Mouse (Mus musculus) heart, postnatal 10 days (tissue): Measurements from ENCODE around the gene Slc26a10. TPM values are rescaled to one million over a fixed set of nuclear protein-coding genes. Genes with fewer than 3 reads are reported as not detected.

ENCODE experiments used
- DNase-seq, 2 experiments: peaks; one replicate each; pipeline ENCODE4 v3.0.0; 2021
- intact Hi-C: fragments of 180-260 bp; cut with DNase I; formaldehyde crosslinking; loops from one replicate; pipeline ENCODE4 v1.15.1; 2025
- total RNA-seq, 2 experiments: library from RNA; stranded (reverse); gene quantifications; 2 replicates each; pipeline ENCODE4 v1.2.3; 2021

The Slc26a10 gene
- total RNA-seq, 2 experiments from 2014 or later: 40.8 to 48.0 TPM

DNA sequence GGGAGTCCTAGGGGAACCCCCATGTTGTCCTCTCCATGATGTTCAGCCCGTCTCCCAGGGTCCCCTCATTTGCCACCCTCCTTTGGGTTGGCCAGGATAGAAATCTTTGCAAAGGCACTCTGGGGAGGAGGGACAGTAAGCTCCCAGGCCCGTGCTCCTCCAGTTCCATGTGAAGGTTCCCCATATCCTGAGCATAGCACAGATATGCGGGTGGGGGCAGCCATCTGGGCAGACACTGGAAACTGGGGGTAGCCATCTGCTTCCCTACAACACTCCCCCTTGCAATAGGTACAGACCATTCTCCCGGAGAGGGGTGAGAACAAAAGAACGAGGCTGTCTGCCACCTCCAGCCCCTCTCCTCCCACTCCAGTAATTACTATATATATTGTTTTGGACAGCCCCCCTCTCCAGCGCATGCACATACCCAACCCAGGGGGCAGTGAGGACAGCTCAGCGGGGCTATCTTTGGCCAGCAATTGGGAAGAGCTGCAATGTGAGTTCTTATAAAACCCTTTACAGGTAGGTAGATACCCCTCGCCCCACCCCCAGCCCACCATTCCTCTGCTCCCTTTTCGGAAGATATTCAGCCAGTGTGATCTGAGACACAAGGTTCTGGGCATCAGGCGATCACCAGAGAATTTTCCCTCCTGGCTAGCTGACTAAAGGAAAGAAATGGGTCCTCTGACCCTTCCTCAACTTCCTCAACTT is 7.1 kb upstream of the Slc26a10 start:
- DNase-seq: no peak
- intact Hi-C loops: no loop called here

DNA sequence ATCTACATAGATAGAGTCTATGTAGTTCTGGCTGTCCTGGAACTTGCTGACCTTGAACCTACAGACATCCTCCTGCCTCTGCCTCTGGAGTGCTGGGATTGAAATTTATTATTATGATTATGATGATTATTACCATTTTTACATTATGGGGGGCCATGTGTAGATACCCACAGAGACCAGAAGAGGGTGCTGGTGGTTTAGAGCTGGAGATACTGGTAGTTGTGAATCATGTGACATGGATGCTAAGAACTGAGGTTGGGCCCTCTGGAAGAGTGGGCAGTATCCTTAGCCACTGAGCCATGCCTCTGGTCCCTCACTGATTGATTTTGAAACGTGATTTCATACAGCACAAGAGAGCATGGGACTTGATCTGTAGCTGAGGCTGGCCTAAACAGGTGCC is 6.0 kb upstream of the Slc26a10 start:
- intact Hi-C loops: no loop called here
- no peak for DNase-seq

DNA sequence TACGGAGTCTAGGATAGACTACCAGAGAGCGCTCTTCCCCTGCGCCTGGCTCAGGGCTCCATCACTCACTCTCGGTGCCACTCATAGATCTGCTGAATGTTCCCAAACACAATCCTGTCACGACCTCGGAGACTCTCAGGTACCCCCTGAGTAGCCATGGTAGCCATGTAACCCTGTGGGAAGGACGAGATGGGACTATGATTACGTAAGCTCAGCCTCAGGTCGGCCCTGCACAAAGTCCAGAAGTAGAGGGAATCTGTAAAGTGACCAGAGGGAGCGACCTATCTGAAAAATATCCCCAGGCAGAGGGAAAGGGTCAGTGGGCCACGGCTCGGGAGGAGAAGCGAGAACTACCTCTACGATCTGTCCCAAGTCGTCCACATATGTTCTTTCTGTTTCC is 5.1 kb upstream of the Slc26a10 start:
- intact Hi-C loops: no loop called here
- no peak for DNase-seq

DNA sequence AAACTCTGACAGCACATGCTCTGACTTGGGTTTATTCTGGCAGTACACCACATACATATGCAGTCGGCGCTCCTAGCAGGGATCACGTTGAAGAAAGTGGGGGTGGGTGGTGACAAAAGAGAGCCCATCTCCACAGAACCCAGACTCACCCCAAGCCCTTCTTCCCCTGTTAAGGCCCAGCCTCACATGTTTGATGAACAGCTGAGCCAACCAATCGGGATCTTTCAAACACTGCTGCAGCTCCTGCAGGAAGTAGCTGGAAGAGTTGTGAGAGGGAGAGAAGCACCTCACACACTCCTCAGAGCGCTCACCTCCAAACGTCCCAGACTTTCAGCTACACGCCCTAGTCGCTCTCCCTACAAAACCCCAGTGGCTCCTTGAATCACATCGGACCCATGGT is 4.7 kb upstream of the Slc26a10 start:
- intact Hi-C loops: no loop called here
- no peak for DNase-seq

DNA sequence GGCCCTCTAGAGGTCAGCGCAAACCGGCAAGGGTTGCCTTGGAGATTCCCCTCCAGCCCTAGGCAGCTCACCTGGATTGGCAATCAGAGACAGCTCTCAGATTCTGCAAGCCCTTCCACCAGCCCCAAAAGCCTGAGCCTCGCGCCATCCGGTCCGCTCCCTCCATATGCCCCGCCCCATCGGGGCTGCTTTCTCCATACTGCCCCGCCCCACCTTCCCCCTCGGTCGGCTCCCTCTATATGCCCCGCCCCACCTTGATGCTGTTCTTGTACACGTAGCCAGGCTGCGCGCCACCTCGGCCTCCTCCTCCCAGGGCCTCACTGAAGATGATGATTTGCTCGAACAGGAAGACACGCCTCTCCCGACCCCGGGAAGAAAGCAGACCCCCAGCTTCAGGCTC is 3.3 kb upstream of the Slc26a10 start:
- intact Hi-C loops: no loop called here
- no peak for DNase-seq

DNA sequence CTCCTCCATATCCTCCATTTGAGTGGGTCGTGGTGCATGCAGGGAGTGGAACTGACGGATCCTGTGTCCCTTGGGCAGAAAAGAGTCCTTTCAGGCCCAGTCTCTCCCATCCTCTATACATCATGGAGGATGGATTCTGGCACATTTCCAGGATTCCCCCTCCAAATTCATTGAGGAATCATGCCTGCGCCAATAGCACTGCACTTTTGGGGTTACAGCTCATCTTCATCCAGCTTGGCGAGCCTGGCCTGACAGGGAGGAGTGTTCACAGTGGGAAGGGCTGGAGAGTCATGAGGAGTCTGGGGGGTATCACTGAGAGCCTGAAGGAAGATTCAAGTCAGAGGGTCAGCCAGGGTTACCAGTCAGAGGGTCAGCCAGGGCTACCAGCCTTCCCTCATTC is 2.2 kb upstream of the Slc26a10 start:
- intact Hi-C loops: no loop called here
- DNase-seq: no peak

DNA sequence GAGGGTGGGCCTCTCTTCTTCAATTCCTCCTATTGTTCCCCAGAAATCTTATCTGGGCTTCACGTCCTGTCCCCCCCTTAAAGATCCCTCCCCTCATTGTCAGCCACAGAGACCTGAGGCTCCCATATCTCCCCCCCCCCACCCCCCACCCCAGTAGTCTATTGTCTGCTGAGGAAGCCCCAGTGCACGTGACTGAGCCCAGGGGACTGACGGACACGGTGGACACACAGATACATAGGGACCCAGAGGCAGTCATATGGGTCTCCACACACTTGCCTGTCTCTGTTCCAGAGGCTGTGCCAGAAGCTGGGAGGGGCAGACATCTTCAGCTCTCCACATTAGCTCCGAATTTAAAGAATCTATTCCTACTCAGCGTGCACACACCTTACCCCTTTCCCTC is 1.1 kb upstream of the Slc26a10 start:
- intact Hi-C loops: loop anchor here (2.0 kb wide), 1 partner anchor 13 kb away; the partner anchor contains the start of gene Dtx3
- peak in 1 of 2 experiments; percentile 38 for DNase-seq

DNA sequence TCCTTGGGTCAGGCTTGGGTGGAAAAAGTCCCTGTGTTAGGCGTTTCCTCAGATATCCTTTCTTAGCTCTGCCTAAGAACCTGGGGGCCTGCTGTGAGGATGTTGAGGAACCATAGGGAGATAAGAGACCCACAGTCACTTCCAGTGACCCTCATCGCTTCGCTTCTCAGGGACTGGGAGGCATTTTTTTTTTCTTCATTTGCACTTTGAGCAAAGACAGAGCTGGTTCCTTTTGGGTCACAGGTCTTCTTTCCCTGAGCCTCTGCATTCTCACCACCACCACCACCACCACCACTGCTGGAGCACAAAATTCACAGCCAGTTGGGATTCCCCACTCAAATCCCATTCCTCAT is 226 bp upstream of the Slc26a10 start:
- no peak for DNase-seq
- intact Hi-C loops: loop anchor here (2.0 kb wide), 1 partner anchor 14 kb away; the partner anchor contains the start of gene Dtx3

DNA sequence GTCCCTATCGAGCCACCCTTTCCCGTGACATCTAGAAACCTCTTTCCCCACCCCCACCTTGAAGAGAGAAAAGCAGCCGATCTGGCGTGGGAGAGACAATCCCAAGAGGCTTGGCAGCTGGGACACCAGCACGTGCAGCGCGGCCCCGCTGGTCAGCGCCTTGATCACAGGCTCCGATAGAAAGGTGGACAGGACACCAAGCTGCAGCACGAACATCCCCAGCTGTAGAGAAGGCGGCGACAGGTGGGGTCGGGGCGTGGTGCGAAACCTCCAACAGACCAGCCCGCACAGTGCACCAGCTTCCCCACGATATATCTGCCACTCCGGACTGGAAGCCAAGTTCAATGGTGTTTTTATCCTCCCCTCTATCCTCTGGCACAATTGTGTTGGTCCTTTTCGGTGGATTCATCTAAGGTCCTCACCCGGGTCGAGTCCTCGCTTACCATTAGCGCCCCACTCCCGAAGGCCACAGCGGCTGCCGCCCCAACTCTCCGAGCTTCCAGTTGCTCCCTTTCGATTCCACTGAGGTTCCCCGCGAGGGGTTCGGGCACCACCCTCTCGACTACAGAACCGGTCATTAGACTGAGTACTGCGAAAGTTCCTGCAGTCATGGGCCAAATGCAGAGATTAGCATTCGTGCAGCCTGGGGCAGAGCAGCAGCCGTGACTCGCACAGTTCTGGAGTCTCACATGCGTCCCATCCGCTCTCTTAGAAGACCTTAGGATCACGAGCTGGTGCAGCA is 2.0 kb downstream of the Slc26a10 start:
- DNase-seq: peak in 1 of 2 experiments; percentile 23

DNA sequence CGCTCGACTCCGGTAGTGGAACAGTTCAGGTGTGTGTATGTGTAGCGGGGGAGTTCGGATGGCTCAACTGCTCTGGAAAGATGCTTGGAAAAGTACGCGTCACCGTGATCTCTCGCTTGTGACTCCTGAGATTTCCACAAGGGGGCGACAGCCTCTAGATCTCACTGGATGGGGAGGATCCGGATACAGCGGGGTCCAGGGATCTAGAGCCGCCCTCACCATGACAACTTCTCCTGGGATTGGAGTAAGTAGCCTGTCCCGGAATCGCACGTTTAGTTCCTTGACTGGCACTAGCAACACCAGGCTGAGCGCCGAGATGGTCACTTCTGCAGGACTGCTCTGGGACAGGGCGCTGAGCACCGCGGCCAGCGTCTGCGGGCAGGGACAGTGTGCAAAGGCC is 2.7 kb downstream of the Slc26a10 start:
- DNase-seq: peak; percentile 79 to 90
- intact Hi-C loops: loop anchor here (1.0 to 5.0 kb wide), 2 partner anchors 35 to 52 kb away; partner anchors contain the start of gene Pip4k2c

More for the DNA sequence above, 2.0 kb downstream of the Slc26a10 start:
- intact Hi-C loops: loop anchor here (5.0 kb wide), 1 partner anchor 34 kb away; the partner anchor contains the start of gene Pip4k2c

DNA sequence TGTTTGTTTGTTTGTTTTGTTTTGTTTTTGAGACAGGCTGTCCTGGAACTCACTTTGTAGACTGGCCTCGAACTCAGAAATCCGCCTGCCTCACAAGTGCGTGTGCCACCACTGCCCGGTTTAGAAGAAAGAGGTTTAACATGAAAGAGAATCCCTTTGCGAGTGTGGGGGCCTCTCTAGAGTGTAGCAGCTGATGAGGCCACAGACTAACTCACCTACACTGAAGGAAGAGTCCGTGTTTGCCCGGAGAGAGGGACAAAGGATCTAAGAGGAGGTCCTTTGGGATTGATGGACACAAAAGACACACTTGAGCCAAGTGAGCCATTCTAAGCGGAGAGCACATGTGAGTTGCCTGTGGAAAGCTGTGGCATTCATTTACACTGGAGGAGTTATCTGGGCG is 3.2 kb downstream of the Slc26a10 start:
- no peak for DNase-seq
- intact Hi-C loops: loop anchor here (1.0 to 5.0 kb wide), 2 partner anchors 35 to 52 kb away; partner anchors contain the start of gene Pip4k2c

DNA sequence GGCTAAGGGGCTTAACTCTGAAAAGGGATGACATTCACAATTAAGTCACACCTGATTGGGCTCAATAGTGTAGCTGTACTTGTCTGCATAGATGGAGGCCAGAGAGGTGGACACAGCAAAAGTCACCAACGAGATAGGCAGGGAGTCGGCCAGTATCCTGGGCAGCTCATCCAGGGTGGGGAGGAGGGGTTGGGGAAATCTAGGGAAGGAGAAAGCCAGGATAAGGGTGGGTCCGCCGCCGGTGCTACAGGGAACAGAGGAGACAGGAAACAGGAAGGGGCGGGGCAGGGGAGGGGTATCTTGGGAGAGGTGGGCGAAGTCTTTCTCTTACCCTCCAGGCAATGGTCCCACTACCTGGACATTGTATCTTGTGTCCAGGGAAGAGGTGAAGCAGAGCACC is 3.7 kb downstream of the Slc26a10 start:
- intact Hi-C loops: loop anchor here (1.0 to 5.0 kb wide), 2 partner anchors 36 to 53 kb away; partner anchors contain the start of gene Pip4k2c
- no peak for DNase-seq

DNA sequence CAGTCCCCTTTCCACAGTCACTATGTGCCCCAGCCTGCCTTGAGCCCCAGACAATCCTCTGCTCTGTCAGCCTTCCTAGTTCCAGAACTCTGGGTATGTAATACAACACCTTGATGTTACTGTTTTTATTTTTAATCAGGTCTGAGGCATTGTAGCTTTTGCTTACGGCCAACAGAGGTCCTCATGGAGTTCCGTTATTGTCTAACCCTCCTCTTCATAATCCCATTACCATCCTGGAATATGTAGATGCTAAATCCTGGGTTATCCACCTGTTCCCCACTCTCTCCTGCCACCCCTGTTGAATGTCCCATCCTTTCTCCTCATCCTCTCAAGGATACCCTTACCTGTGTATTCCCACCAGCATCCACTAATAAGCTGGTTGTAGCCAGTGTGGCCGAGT is 4.2 kb downstream of the Slc26a10 start:
- no peak for DNase-seq
- intact Hi-C loops: loop anchor here (5.0 kb wide), 1 partner anchor 36 kb away; the partner anchor contains the start of gene Pip4k2c

DNA sequence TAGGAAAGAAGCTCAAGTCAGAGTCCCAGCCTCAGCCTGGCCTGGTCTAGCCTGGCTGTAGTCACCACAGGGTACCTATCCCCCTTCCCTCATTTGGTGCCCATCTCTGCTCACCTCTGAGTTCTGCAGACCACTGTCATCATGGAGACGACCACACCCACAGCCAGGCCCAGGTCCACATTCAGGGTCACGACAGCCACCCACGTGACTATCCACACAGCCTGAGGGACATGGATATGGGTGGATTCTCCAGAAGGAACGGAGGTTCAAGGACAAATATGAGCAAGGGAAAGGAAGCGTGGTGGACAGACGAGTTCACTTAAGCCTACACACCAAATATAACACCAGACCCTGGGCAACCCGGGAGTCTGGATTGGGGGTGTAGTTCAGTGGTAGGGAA is 6.3 kb downstream of the Slc26a10 start:
- no peak for DNase-seq
- intact Hi-C loops: no loop called here

DNA sequence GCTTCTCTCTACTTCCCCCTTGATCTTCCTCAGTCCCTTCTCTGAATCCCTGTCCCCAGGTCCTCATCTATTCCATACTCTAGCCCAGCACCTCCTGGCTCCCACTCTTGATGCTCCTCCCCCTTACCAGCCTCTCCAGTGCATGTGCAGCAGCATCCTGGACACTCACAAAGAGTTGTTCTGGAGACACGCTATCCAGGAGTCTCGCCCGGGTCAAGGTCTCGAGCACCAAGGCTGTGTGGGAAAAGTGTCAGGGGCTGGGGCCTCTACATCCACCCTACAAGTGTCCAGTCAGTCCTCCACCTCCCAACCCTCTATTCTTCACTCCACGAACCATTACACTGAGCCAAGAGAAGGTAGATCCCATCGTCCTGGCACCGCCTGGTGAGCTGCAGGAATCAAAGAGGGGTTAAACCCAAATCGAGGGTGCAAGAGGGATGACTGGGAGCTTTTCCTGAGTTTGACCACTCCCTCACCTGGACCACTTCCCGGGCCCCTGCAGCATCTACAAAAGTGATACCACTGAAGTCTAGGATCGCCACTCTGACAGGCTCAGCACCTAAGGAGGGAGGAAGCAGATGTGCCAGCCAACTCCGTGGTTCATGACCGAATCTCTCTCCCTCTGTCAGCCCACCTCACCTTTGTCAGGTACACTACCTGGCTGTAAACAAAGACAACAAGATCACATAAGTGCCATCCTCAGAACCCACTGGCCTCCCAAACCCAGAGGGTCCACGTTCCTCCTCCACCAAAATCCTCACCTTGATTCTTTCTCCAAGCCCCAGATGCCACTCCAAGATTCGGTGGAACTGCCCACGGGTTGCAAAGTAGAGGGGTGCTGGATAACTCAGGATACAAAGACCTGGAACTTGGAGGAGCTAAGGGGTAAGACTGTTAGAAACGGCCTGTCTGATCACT is 7.0 kb downstream of the Slc26a10 start:
- intact Hi-C loops: no loop called here
- DNase-seq: no peak

DNA sequence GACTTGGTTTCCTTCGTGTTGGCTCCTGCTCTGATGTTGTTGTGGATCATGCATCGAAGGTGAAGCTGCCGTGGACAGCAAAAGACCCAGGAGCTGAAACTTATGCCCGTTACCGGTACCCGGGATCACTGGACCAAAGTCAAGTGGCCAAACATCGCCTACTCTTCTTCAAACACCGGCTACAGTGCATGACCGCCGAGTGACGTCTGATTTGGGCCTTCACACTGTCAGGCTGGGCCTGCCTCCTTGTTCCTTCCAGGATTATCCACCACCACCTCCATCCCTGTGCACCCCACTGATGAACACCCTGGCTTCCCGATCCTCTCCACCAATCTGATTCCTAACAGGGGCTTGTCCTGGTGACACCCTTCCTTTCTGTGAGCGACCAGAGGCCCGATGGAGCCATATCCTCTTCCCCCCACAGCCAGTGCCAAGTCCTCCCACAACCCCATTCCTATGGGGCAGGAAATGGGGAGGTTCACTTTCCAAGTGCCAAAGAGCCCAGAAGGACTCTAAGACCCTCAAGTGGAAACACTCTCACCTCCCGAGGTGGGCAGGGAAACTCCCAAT is 8.7 kb downstream of the Slc26a10 start:
- intact Hi-C loops: no loop called here
- DNase-seq: peak in 1 of 2 experiments; percentile 12

DNA sequence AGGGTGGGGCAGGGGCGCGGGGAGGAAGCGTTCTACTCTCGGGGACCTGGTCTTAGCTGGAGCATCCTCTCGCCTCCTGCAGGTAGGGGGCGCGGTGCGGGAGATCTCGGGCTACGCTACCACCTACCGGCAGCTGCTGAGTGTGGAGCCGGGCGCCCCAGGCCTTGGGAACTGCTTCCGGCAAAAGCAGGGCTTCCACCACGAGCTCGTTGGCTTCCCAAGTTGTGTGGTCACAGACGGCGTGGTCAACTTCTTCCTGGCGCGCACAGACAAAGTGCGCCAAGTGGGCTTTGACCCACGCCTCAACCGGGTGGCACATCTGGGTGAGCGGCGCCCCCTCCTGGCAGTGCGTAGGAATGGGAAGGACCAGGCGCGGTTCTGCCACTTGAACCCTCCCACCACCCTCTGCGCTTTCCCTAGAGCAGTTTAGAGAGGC is 9.6 kb downstream of the Slc26a10 start:
- DNase-seq: peak; percentile 71 to 81
- intact Hi-C loops: no loop called here

DNA sequence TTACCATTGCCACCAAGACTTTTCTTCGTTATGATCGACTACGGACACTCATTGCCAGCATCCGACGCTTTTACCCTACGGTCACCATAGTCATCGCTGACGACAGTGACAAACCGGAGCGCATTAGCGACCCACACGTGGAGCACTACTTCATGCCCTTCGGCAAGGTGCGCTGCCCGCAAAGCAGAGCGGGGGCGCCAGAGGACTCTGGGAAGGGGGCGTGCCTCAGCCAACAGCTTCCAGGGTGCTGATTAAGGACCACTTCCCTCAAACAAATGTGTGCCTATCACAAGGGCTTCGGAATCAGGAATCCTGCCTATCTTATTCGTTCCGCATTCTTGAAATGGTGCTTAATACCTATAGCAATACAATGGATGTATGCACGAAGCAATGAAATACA is 10.4 kb downstream of the Slc26a10 start:
- no peak for DNase-seq
- intact Hi-C loops: no loop called here

DNA sequence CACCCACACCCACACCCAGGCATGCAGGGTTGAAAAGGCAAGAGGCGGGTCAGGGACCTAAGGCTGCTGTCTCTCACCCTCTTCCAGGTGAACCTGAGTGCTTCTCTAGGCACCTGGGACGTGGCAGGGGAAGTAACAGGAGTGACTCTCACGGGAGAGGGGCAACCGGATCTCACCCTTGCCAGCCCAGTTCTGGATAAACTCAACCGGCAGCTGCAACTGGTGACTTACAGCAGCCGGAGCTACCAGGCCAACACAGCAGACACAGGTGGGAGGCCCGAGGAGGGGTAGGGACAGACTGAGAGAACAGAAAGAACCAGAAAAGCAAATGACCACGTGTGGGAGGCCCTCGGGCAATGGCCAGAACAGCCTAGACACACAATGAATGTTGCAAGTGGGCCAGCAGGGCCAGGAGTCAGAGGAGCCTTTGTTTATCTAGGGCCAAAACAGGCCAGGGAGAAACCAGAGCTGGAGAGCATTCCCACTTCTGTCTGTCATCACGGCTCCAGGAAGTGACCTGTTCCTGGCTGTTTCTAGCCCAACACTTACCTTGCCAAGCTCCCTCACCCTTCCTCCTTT is 12.7 kb downstream of the Slc26a10 start:
- intact Hi-C loops: loop anchor here (5.0 kb wide), 1 partner anchor 45 kb away; the partner anchor contains the start of gene Os9
- no peak for DNase-seq
